Mouse (Mus musculus) CH12.LX (cell line): ENCODE results near the gene Yy2.

Source experiments
- BHLHE40 ChIP-seq: IDR thresholded peaks from 2 replicates; pipeline ENCODE4 v1.6.1; 2011; ENCODE audit warnings: mild to moderate bottlenecking, low read depth, low read length, improper control_type of control experiment
- CTCF ChIP-seq, 2 experiments: IDR thresholded peaks in 1 of 2; conservative IDR thresholded peaks in 1 of 2; 2 replicates each; pipeline ENCODE4 v1.5.1; 2011 to 2012; ENCODE audit warnings: low read depth in 2 of 2, low read length in 2 of 2, improper control_type of control experiment in 1 of 2, inconsistent platforms in 1 of 2, mild to moderate bottlenecking in 1 of 2, moderate library complexity in 1 of 2
- E2F4 ChIP-seq: IDR thresholded peaks from 2 replicates; pipeline ENCODE4 v1.6.1; 2011; ENCODE audit warnings: low read depth, low read length, improper control_type of control experiment; ENCODE audit not compliant: insufficient replicate concordance
- GABPA ChIP-seq: IDR thresholded peaks from 2 replicates; pipeline ENCODE4 v1.6.1; 2012; ENCODE audit warnings: low read depth, low read length, improper control_type of control experiment, inconsistent platforms; ENCODE audit not compliant: insufficient replicate concordance
- HCFC1 ChIP-seq: IDR thresholded peaks from 2 replicates; pipeline ENCODE4 v1.6.1; 2012; ENCODE audit warnings: low read depth, mild to moderate bottlenecking, inconsistent platforms, low read length, improper control_type of control experiment
- IRF4 ChIP-seq: IDR thresholded peaks from 2 replicates; pipeline ENCODE4 v1.6.1; 2014; ENCODE audit warnings: low read depth, mild to moderate bottlenecking, inconsistent platforms, low read length, improper control_type of control experiment
- MAX ChIP-seq: IDR thresholded peaks from 2 replicates; pipeline ENCODE4 v1.6.1; 2011; ENCODE audit warnings: low read length, improper control_type of control experiment
- MAZ ChIP-seq: IDR thresholded peaks from 2 replicates; pipeline ENCODE4 v1.6.1; 2012; ENCODE audit warnings: low read depth, mild to moderate bottlenecking, inconsistent platforms, low read length, improper control_type of control experiment, moderate library complexity
- MYC ChIP-seq: IDR thresholded peaks from 2 replicates; pipeline ENCODE4 v1.6.1; 2011; ENCODE audit warnings: low read depth, mild to moderate bottlenecking, improper control_type of control experiment, low read length
- POLR2A ChIP-seq: IDR thresholded peaks from 2 replicates; pipeline ENCODE4 v1.6.1; 2011; ENCODE audit warnings: low read depth, mild to moderate bottlenecking, improper control_type of control experiment, low read length
- ZMIZ1 ChIP-seq: IDR thresholded peaks from 2 replicates; pipeline ENCODE4 v1.6.1; 2012; ENCODE audit warnings: low read depth, mild to moderate bottlenecking, inconsistent platforms, low read length, improper control_type of control experiment
- ZNF384 ChIP-seq: IDR thresholded peaks from 2 replicates; pipeline ENCODE4 v1.6.1; 2012; ENCODE audit warnings: low read depth, low read length, improper control_type of control experiment, inconsistent platforms

- TF ChIP-seq MYC = no peak
- no peak for TF ChIP-seq CTCF (conservative IDR thresholded peaks at IDR 0.05 in 1 of 2, IDR thresholded peaks at IDR 0.05 in 1 of 2; ENCODE audit: low read depth in 2 of 2, low read length in 2 of 2)
- no peak for TF ChIP-seq HCFC1
- TF ChIP-seq MAZ = no peak
- no peak for TF ChIP-seq E2F4
- TF ChIP-seq ZNF384 = no peak
- TF ChIP-seq IRF4 = no peak
- TF ChIP-seq POLR2A = no peak
- peak; percentile 31; the same call in 1 of the 2 replicates for TF ChIP-seq BHLHE40
- no peak for TF ChIP-seq GABPA
- no peak for TF ChIP-seq ZMIZ1
- no peak for TF ChIP-seq MAX
Measured at GRCm38 (mm10) chrX:157596802-157597201, 28.0 kb upstream of the Yy2 start.
